Mouse (Mus musculus): ENCODE data around the gene Vps16. TPM values are rescaled to one million over a fixed set of nuclear protein-coding genes. Genes with fewer than 3 reads are reported as not detected.

The Vps16 gene
- total RNA-seq (2021), result 10 to 100 TPM; 25.1 to 29.4 TPM
- long read RNA-seq, experiment 1, transcript Vps16-201 (24 exons, 3,161 nt), result major isoform, 23 of 32 reads
- long read RNA-seq, experiment 1, partial matches to known transcripts, result 1 of 32 reads
- long read RNA-seq, experiment 1, other reads (novel, unspliced or antisense), result 8 of 32 reads
- long read RNA-seq, experiment 2, transcript Vps16-201 (24 exons, 3,161 nt), result major isoform, 26 of 33 reads
- long read RNA-seq, experiment 2, partial matches to known transcripts, result 2 of 33 reads
- long read RNA-seq, experiment 2, other reads (novel, unspliced or antisense), result 5 of 33 reads

- intact Hi-C loops (cut with DNase I), result no loop called here
- peak; percentile 92 to 96 for DNase-seq
Observed at GRCm38 (mm10) chr2:130424126-130424853, at the start of gene Vps16, which contains the start of gene Pced1a. Gene Vps16 (plus strand): TSS chr2:130424339. Gene Pced1a (minus strand): TSS chr2:130424701.

GRCm38 (mm10) chr2:130374951-130375350 lies 49.2 kb upstream of the Vps16 start:
- no peak for DNase-seq
- intact Hi-C loops (cut with DNase I), result no loop called here

- intact Hi-C loops (cut with DNase I), result no loop called here
- DNase-seq, result no peak
Observed at GRCm38 (mm10) chr2:130383205-130383604, 40.9 kb upstream of the Vps16 start.

GRCm38 (mm10) chr2:130383895-130384294 lies 40.2 kb upstream of the Vps16 start:
- intact Hi-C loops (cut with DNase I), result no loop called here
- DNase-seq, result no peak

GRCm38 (mm10) chr2:130386212-130386611 lies 37.9 kb upstream of the Vps16 start:
- no peak for DNase-seq
- intact Hi-C loops (cut with DNase I), result no loop called here

GRCm38 (mm10) chr2:130388796-130389195 lies 35.3 kb upstream of the Vps16 start:
- DNase-seq, result no peak
- intact Hi-C loops (cut with DNase I), result no loop called here

- DNase-seq, result no peak
- intact Hi-C loops (cut with DNase I), result no loop called here
Observed at GRCm38 (mm10) chr2:130390993-130391625, 33.0 kb upstream of the Vps16 start.

- DNase-seq, result no peak
- intact Hi-C loops (cut with DNase I), result no loop called here
Observed at GRCm38 (mm10) chr2:130392836-130393235, 31.3 kb upstream of the Vps16 start.

- no peak for DNase-seq
- intact Hi-C loops (cut with DNase I), result no loop called here
Observed at GRCm38 (mm10) chr2:130395696-130396095, 28.4 kb upstream of the Vps16 start.

GRCm38 (mm10) chr2:130397186-130397985 lies 26.8 kb upstream of the Vps16 start, which contains the start of gene Cpxm1:
Gene Cpxm1 (minus strand): TSS chr2:130397574.
- intact Hi-C loops (cut with DNase I), result no loop called here
- peak; percentile 36 to 53 for DNase-seq

- intact Hi-C loops (cut with DNase I), result no loop called here
- peak; percentile 52 to 62 for DNase-seq
Observed at GRCm38 (mm10) chr2:130398091-130398490, 26.0 kb upstream of the Vps16 start.

- intact Hi-C loops (cut with DNase I), result no loop called here
- DNase-seq, result no peak
Observed at GRCm38 (mm10) chr2:130400046-130400445, 24.1 kb upstream of the Vps16 start.

- no peak for DNase-seq
- intact Hi-C loops (cut with DNase I), result no loop called here
Observed at GRCm38 (mm10) chr2:130401891-130402290, 22.2 kb upstream of the Vps16 start.

GRCm38 (mm10) chr2:130404939-130405338 lies 19.2 kb upstream of the Vps16 start, which contains the start of the genes Gm28372 and 1700020A23Rik:
Gene Gm28372 (plus strand): TSS chr2:130405239.
Gene 1700020A23Rik (plus strand): TSS chr2:130405259.
- intact Hi-C loops (cut with DNase I), result no loop called here
- no peak for DNase-seq

- DNase-seq, result no peak
- intact Hi-C loops (cut with DNase I), result no loop called here
Observed at GRCm38 (mm10) chr2:130406178-130406577, 18.0 kb upstream of the Vps16 start, which contains the start of gene Tmem239. Gene Tmem239 (plus strand): TSS chr2:130406478.

GRCm38 (mm10) chr2:130408194-130408593 lies 15.9 kb upstream of the Vps16 start:
- DNase-seq, result no peak
- intact Hi-C loops (cut with DNase I), result no loop called here

GRCm38 (mm10) chr2:130411558-130412495 lies 12.3 kb upstream of the Vps16 start:
- intact Hi-C loops (cut with DNase I), result loop anchor here (1.0 kb wide), 1 partner anchor 121 kb away; no protein-coding TSS in a partner anchor
- DNase-seq, result peak; percentile 89 to 92

- DNase-seq, result no peak
- intact Hi-C loops (cut with DNase I), result no loop called here
Observed at GRCm38 (mm10) chr2:130412775-130413174, 11.4 kb upstream of the Vps16 start.

All from heart, postnatal 14 days (tissue).